Mouse (Mus musculus) small intestine, adult 2 months (tissue): ENCODE data around the gene Snd1. TPM values are rescaled to one million over a fixed set of nuclear protein-coding genes. Genes with fewer than 3 reads are reported as not detected.

Experiments used
- H3K27ac ChIP-seq: fragments of 200-500 bp; 2 replicates; pipeline ENCODE4 v1.5.1; 2012; ENCODE audit warnings: low read depth, low read length, control low read depth, inconsistent platforms; ENCODE audit not compliant: insufficient read depth
- H3K27me3 ChIP-seq: fragments of 200-500 bp; 2 replicates; pipeline ENCODE4 v1.6.1; 2012; ENCODE audit warnings: mild to moderate bottlenecking, moderate library complexity, low read length, inconsistent platforms; ENCODE audit not compliant: control insufficient read depth, insufficient read depth
- H3K36me3 ChIP-seq: fragments of 200-500 bp; 2 replicates; pipeline ENCODE4 v1.6.1; 2012; ENCODE audit warnings: mild to moderate bottlenecking, low read length, control low read depth, inconsistent platforms; ENCODE audit not compliant: control insufficient read depth, insufficient read depth
- H3K4me1 ChIP-seq: fragments of 200-500 bp; 2 replicates; pipeline ENCODE4 v1.6.1; 2012; ENCODE audit warnings: low read length, inconsistent platforms, mixed read lengths; ENCODE audit not compliant: control insufficient read depth, insufficient read depth, insufficient read length
- H3K4me3 ChIP-seq: fragments of 200-500 bp; 2 replicates; pipeline ENCODE4 v1.5.1; 2012; ENCODE audit warnings: low read depth, mild to moderate bottlenecking, control low read depth, inconsistent platforms, low read length, moderate library complexity
- CTCF ChIP-seq: fragments of 200-500 bp; IDR thresholded peaks from 2 replicates; pipeline ENCODE4 v1.5.1; 2012; ENCODE audit warnings: low read depth, mild to moderate bottlenecking, control low read depth, inconsistent platforms, low read length, moderate library complexity, mixed read lengths; ENCODE audit not compliant: insufficient replicate concordance, insufficient read length; ENCODE audit errors: extremely low read depth
- POLR2A ChIP-seq: fragments of 200-500 bp; IDR thresholded peaks from 2 replicates; pipeline ENCODE4 v1.6.1; 2012; ENCODE audit warnings: low read depth, mild to moderate bottlenecking, control low read depth, inconsistent platforms, low read length, moderate library complexity
- WGBS: fragments of 180-500 bp; shearing (Covaris S2); methylation state at CpG from one replicate; pipeline ENCODE4 v1.1.7; 2018; 5-methylcytosine and 5-hydroxymethylcytosine counted together
- polyA plus RNA-seq: library from polyadenylated mRNA; depleted of rRNA; stranded (reverse); fragments of >200 nt; gene quantifications from 2 replicates; pipeline ENCODE4 v1.2.3, GENCODE M21; 2012

Gene Snd1
- polyA plus RNA-seq, 1 experiment = 77.7 TPM

- TF ChIP-seq CTCF (no peak), POLR2A (no peak)
- Histone ChIP-seq H3K27me3 (no peaks in the 10 kb centered on the region), H3K4me3 (no peak overlapping the region), H3K4me1 (peaks cover 1% of the 10 kb centered on the region; the same call in 1 of the 2 replicates), H3K36me3 (0 out of 2 replicates have a peak, but pooled peaks cover 4% of the 10 kb centered on the region), H3K27ac (no peak overlapping the region)
- 87% methylated on average over 7 of the region's 7 CpGs for WGBS
These were observed 27.6 kb downstream of the Snd1 start for GRCm38 (mm10) chr6:28502576-28502975.

- H3K4me3 ChIP-seq = no peak overlapping the region
- no peaks in the 10 kb centered on the region for H3K27me3 ChIP-seq
- H3K36me3 ChIP-seq = 0 out of 2 replicates have a peak, but pooled peaks cover 4% of the 10 kb centered on the region
- WGBS = 91% methylated on average over 4 of the region's 4 CpGs
- TF ChIP-seq POLR2A = no peak
- TF ChIP-seq CTCF = no peak
- peaks cover 1% of the 10 kb centered on the region; the same call in 1 of the 2 replicates for H3K4me1 ChIP-seq
- H3K27ac ChIP-seq = no peak overlapping the region
These were observed 28.2 kb downstream of the Snd1 start for GRCm38 (mm10) chr6:28503148-28503547.

GRCm38 (mm10) chr6:28504611-28505010 lies 29.7 kb downstream of the Snd1 start:
- no peaks in the 10 kb centered on the region for H3K27me3 ChIP-seq
- H3K27ac ChIP-seq = no peak overlapping the region
- H3K4me1 ChIP-seq = peaks cover 1% of the 10 kb centered on the region; the same call in 1 of the 2 replicates
- H3K4me3 ChIP-seq = no peak overlapping the region
- H3K36me3 ChIP-seq = 0 out of 2 replicates have a peak, but pooled peaks cover 4% of the 10 kb centered on the region
- WGBS = 67% methylated on average over 7 of the region's 7 CpGs
- TF ChIP-seq POLR2A (no peak), CTCF (no peak)

- 81% methylated on average over 4 of the region's 4 CpGs for WGBS
These were observed 32.8 kb downstream of the Snd1 start for GRCm38 (mm10) chr6:28507759-28508158.

GRCm38 (mm10) chr6:28514195-28514594 lies 39.3 kb downstream of the Snd1 start:
- H3K4me1 ChIP-seq = no peaks in the 10 kb centered on the region
- no peak overlapping the region for H3K4me3 ChIP-seq
- H3K27me3 ChIP-seq = no peaks in the 10 kb centered on the region
- H3K36me3 ChIP-seq = peaks cover 35% of the 10 kb centered on the region
- 94% methylated on average over 3 of the region's 3 CpGs for WGBS
- TF ChIP-seq POLR2A (no peak), CTCF (no peak)
- H3K27ac ChIP-seq = no peak overlapping the region

More at GRCm38 (mm10) chr6:28507759-28508158, 32.8 kb downstream of the Snd1 start:
- Histone ChIP-seq H3K27ac (no peak overlapping the region), H3K36me3 (peaks cover 4% of the 10 kb centered on the region), H3K27me3 (no peaks in the 10 kb centered on the region), H3K4me1 (peaks cover 1% of the 10 kb centered on the region; the same call in 1 of the 2 replicates), H3K4me3 (no peak overlapping the region)
- TF ChIP-seq CTCF = no peak
- TF ChIP-seq POLR2A = no peak

- Histone ChIP-seq H3K27me3 (no peaks in the 10 kb centered on the region), H3K27ac (no peak overlapping the region), H3K4me1 (no peaks in the 10 kb centered on the region), H3K4me3 (no peak overlapping the region), H3K36me3 (peaks cover 35% of the 10 kb centered on the region)
- TF ChIP-seq CTCF (no peak), POLR2A (no peak)
- WGBS = 89% methylated on average over 4 of the region's 4 CpGs
These were observed 40.0 kb downstream of the Snd1 start for GRCm38 (mm10) chr6:28514830-28515350.

- TF ChIP-seq CTCF (no peak), POLR2A (no peak)
- no peak overlapping the region for H3K27ac ChIP-seq
- H3K27me3 ChIP-seq = no peaks in the 10 kb centered on the region
- H3K36me3 ChIP-seq = peaks cover 41% of the 10 kb centered on the region
- no peak overlapping the region for H3K4me3 ChIP-seq
- 70% methylated on average over 2 of the region's 2 CpGs for WGBS
- no peaks in the 10 kb centered on the region for H3K4me1 ChIP-seq
These were observed 41.7 kb downstream of the Snd1 start for GRCm38 (mm10) chr6:28516618-28517017.

- no peak overlapping the region for H3K4me3 ChIP-seq
- no peaks in the 10 kb centered on the region for H3K27me3 ChIP-seq
- TF ChIP-seq POLR2A (no peak), CTCF (no peak)
- H3K4me1 ChIP-seq = no peaks in the 10 kb centered on the region
- WGBS = 78% methylated on average over 1 of the region's 1 CpGs
- no peak overlapping the region for H3K27ac ChIP-seq
- peaks cover 42% of the 10 kb centered on the region for H3K36me3 ChIP-seq
These were observed 42.1 kb downstream of the Snd1 start for GRCm38 (mm10) chr6:28517050-28517449.
